Mouse (Mus musculus): Measurements from ENCODE around the gene Gm29609. TPM values are rescaled to one million over a fixed set of nuclear protein-coding genes. Genes with fewer than 3 reads are reported as not detected.

Gm29609 gene
- polyA plus RNA-seq, 1 experiment from 2014 or later = 2.1 TPM

DNA sequence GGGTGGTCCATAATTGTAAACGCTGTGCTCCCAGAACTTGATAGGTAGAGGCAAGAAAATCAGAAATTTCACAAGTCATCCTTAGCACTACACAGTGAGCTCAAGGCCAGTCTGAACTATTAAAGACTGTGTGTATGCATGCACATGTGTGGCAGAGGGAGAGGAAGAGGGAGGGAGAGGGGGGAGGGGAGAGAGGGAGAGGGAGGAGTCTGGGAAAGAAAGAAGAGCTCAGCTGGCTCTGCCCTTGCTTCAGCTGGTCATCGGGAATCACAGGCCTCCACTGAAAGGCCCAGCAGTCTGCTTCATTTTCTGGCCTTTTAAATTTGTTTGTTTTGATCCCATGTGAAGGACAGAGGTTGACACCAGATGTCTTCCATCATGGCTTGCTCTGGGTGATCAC is 56.2 kb downstream of the Gm29609 start:
- ATAC-seq = no peak
- 49% methylated on average over 2 of the region's 2 CpGs for WGBS

DNA sequence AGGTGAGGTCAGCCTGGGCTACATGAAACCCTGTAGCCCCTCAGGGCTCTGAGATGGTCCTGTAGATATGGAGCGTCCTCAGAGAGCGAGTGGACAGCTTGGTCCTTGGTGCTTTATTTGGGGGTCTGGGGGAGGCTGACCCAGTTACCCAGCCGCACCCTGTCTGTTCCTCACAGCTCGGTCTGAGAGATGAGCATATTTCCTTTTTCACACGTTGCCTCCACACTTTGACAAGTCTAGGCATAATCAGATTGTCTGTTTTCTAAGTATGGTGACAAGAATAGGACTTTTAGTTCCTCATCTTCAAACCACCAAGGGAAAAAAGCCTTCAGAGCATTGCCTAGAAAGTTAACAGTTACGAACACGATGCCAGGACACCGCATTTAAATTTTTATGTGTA is 58.6 kb downstream of the Gm29609 start:
- H3K27ac ChIP-seq = no peak overlapping the region
- no peaks in the 10 kb centered on the region for H3K4me1 ChIP-seq (replicated peaks)
- H3K27me3 ChIP-seq (replicated peaks) = peaks cover 9% of the 10 kb centered on the region
- H3K36me3 ChIP-seq = no peaks in the 10 kb centered on the region
- no peak overlapping the region for H3K4me3 ChIP-seq (replicated peaks)
- no peak overlapping the region for H3K4me2 ChIP-seq (replicated peaks)
- H3K9me3 ChIP-seq = no peaks in the 10 kb centered on the region
- no peak for ATAC-seq
- H3K9ac ChIP-seq = no peak overlapping the region
- WGBS = 80% methylated on average over 8 of the region's 8 CpGs

More for the DNA sequence above, 56.2 kb downstream of the Gm29609 start:
- no peak overlapping the region for H3K4me2 ChIP-seq (replicated peaks)
- no peak overlapping the region for H3K27ac ChIP-seq
- H3K4me3 ChIP-seq (replicated peaks) = no peak overlapping the region
- H3K36me3 ChIP-seq = no peaks in the 10 kb centered on the region
- H3K27me3 ChIP-seq (replicated peaks) = no peaks in the 10 kb centered on the region
- no peaks in the 10 kb centered on the region for H3K9me3 ChIP-seq
- no peak overlapping the region for H3K9ac ChIP-seq
- H3K4me1 ChIP-seq (replicated peaks) = no peaks in the 10 kb centered on the region

- Histone ChIP-seq H3K9ac (no peak overlapping the region), H3K27ac (no peak overlapping the region), H3K27me3 (replicated peaks) (peaks cover 9% of the 10 kb centered on the region), H3K9me3 (no peaks in the 10 kb centered on the region), H3K36me3 (no peaks in the 10 kb centered on the region), H3K4me3 (replicated peaks) (no peak overlapping the region), H3K4me2 (replicated peaks) (no peak overlapping the region), H3K4me1 (replicated peaks) (no peaks in the 10 kb centered on the region)
- ATAC-seq = no peak
- WGBS = 21% methylated on average over 10 of the region's 10 CpGs
These were observed 62.8 kb downstream of the Gm29609 start for GRCm38 (mm10) chr5:31116912-31117311.

- WGBS = 29% methylated on average over 3 of the region's 3 CpGs
- H3K27me3 ChIP-seq (replicated peaks) = peaks cover 9% of the 10 kb centered on the region
- H3K36me3 ChIP-seq = no peaks in the 10 kb centered on the region
- no peak within 1 kb of the TSS for H3K4me2 ChIP-seq (replicated peaks)
- H3K9me3 ChIP-seq = no peaks in the 10 kb centered on the region
- ATAC-seq = no peak
- H3K4me1 ChIP-seq (replicated peaks) = no peaks in the 10 kb centered on the region
- no peak within 1 kb of the TSS for H3K27ac ChIP-seq
- no peak within 1 kb of the TSS for H3K4me3 ChIP-seq (replicated peaks)
- H3K9ac ChIP-seq = no peak within 1 kb of the TSS
These were observed 63.4 kb downstream of the Gm29609 start, which contains the start of gene Trim54 for GRCm38 (mm10) chr5:31116354-31116753. Gene Trim54, plus strand, starts transcription at chr5:31116712.

- Histone ChIP-seq H3K27ac (no peak overlapping the region), H3K4me1 (replicated peaks) (no peaks in the 10 kb centered on the region), H3K36me3 (no peaks in the 10 kb centered on the region), H3K9me3 (no peaks in the 10 kb centered on the region), H3K4me2 (replicated peaks) (no peak overlapping the region), H3K27me3 (replicated peaks) (no peaks in the 10 kb centered on the region), H3K4me3 (replicated peaks) (no peak overlapping the region), H3K9ac (no peak overlapping the region)
- ATAC-seq = no peak
- WGBS = 36% methylated on average over 7 of the region's 7 CpGs
These were observed 68.9 kb downstream of the Gm29609 start for GRCm38 (mm10) chr5:31110781-31111180.

DNA sequence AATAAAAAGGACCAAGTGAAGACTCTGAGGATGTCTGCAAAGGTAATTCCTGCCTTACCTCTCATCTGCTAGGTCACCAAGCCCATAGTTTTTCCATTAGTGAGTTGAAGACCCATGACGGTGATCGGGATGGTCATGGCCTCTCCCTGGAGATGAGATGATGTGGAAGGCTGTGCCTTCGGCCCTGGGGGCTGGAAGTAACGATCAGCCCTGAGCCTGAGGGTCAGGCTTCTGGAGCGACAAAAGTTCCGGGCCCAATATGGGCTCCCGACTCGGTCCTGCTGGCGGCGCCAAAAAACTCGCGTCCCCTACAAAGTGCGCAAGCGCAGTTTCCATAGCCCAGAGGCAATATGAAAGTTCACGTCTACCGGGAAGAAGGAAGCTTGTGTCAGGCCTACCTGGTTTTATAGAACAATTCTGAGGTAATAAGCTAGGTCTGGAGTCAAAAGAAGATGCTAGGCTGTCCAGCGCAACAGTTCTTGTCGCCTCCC is 71.7 kb downstream of the Gm29609 start, which contains the start of gene Slc30a3:
Gene Slc30a3, minus strand, starts transcription at position 238 of the 491 bp plus-strand sequence.
- H3K27ac ChIP-seq = no peak within 1 kb of the TSS
- H3K9ac ChIP-seq = no peak within 1 kb of the TSS
- H3K4me3 ChIP-seq (replicated peaks) = no peak within 1 kb of the TSS
- H3K9me3 ChIP-seq = no peaks in the 10 kb centered on the region
- no peaks in the 10 kb centered on the region for H3K27me3 ChIP-seq (replicated peaks)
- ATAC-seq = no peak
- H3K4me2 ChIP-seq (replicated peaks) = no peak within 1 kb of the TSS
- H3K4me1 ChIP-seq (replicated peaks) = no peaks in the 10 kb centered on the region
- 91% methylated on average over 18 of the region's 18 CpGs for WGBS
- H3K36me3 ChIP-seq = no peaks in the 10 kb centered on the region

- no peak for ATAC-seq
- H3K4me2 ChIP-seq (replicated peaks) = no peak within 1 kb of the TSS
- no peak within 1 kb of the TSS for H3K4me3 ChIP-seq (replicated peaks)
- H3K9me3 ChIP-seq = no peaks in the 10 kb centered on the region
- WGBS = 81% methylated on average over 9 of the region's 9 CpGs
- H3K9ac ChIP-seq = no peak within 1 kb of the TSS
- no peaks in the 10 kb centered on the region for H3K36me3 ChIP-seq
- no peak within 1 kb of the TSS for H3K27ac ChIP-seq
- no peaks in the 10 kb centered on the region for H3K27me3 ChIP-seq (replicated peaks)
- H3K4me1 ChIP-seq (replicated peaks) = no peaks in the 10 kb centered on the region
These were observed 73.8 kb downstream of the Gm29609 start, which contains the start of gene Dnajc5g for GRCm38 (mm10) chr5:31105814-31106335. Gene Dnajc5g, plus strand, starts transcription at chr5:31106285.

DNA sequence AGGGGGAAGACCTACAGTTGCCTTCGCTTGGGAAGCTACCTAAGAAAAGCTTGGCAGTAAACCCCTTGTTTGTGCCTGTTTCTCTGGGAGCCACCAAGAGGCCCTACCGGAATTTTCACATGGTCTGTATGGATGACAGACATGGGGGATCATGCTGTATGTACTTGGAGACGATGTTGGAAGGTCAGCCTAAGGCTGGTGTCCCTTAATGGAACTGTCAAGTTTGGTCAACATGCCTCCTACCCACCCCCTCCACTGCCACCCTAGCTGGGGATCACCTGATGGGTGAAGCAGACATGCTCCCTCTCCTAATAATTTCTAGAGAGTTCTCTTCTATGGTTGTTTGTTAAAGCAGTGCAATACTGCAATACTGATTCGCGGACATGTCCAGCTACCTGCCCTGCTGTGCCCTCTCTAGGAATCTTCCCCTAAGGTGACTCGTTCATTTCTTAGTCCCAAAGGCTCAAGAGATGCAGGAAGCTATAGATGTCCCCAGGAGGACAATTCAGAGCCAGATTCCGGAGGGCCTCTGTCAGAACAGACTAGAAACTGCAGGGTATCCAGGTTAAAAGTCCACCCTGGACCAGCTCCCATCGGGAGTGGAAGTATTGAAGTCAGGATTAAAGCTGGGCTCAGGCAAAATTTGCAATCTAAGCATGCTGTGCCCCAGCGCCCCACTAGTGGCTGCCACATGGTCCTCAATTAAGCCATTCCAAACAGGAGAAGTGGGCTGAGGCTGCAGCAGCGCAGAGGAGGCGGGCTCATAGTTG is 83.8 kb downstream of the Gm29609 start:
- H3K27me3 ChIP-seq (replicated peaks) = peaks cover 74% of the 10 kb centered on the region
- H3K4me2 ChIP-seq (replicated peaks) = peak overlapping the region; percentile 89
- H3K27ac ChIP-seq = no peak overlapping the region
- H3K4me3 ChIP-seq (replicated peaks) = peak overlapping the region; percentile 29
- H3K36me3 ChIP-seq = no peaks in the 10 kb centered on the region
- ATAC-seq = no peak
- H3K9ac ChIP-seq = no peak overlapping the region
- H3K9me3 ChIP-seq = no peaks in the 10 kb centered on the region
- peaks cover 31% of the 10 kb centered on the region for H3K4me1 ChIP-seq (replicated peaks)
- WGBS = 26% methylated on average over 11 of the region's 11 CpGs

- no peak overlapping the region for H3K27ac ChIP-seq
- H3K4me1 ChIP-seq (replicated peaks) = peaks cover 31% of the 10 kb centered on the region
- WGBS = under 1% methylated on average over 59 of the region's 59 CpGs
- peak overlapping the region; percentile 29 for H3K4me3 ChIP-seq (replicated peaks)
- H3K4me2 ChIP-seq (replicated peaks) = peak overlapping the region; percentile 89
- H3K9me3 ChIP-seq = no peaks in the 10 kb centered on the region
- peaks cover 83% of the 10 kb centered on the region for H3K27me3 ChIP-seq (replicated peaks)
- H3K36me3 ChIP-seq = no peaks in the 10 kb centered on the region
- 0 out of 2 replicates have a peak overlapping the region, but pooled peaks have one; percentile 32 for H3K9ac ChIP-seq
- ATAC-seq = 0 out of 2 replicates have a peak, but pooled peaks have one; percentile 24
These were observed 84.7 kb downstream of the Gm29609 start for GRCm38 (mm10) chr5:31094799-31095691.

Other genes starting within 250 kb of the Gm29609 start
- gene Cgref1, start 234.3 kb downstream of the Gm29609 start, polyA plus RNA-seq (2015; fragmentation: Nextera tagmentation; extraction: Ambion mirVana) = 36.1 and 42.8 TPM in 2 replicates
- gene Preb, start 219.6 kb downstream of the Gm29609 start, polyA plus RNA-seq (2015; fragmentation: Nextera tagmentation; extraction: Ambion mirVana) = 166 and 192 TPM in 2 replicates
- gene Tcf23, start 211.2 kb downstream of the Gm29609 start, polyA plus RNA-seq (2015; fragmentation: Nextera tagmentation; extraction: Ambion mirVana) = 2.2 and 2.3 TPM in 2 replicates
- gene Atraid, start 131.6 kb downstream of the Gm29609 start, polyA plus RNA-seq (2015; fragmentation: Nextera tagmentation; extraction: Ambion mirVana) = 164 and 171 TPM in 2 replicates
- 12.8 and 15.1 TPM in 2 replicates for gene Slc5a6, start 131.0 kb downstream of the Gm29609 start, polyA plus RNA-seq (2015; fragmentation: Nextera tagmentation; extraction: Ambion mirVana)
- gene Cad, start 125.1 kb downstream of the Gm29609 start, polyA plus RNA-seq (2015; fragmentation: Nextera tagmentation; extraction: Ambion mirVana) = 24.2 and 25.2 TPM in 2 replicates
- gene Dnajc5g, start 73.6 kb downstream of the Gm29609 start, polyA plus RNA-seq (2015; fragmentation: Nextera tagmentation; extraction: Ambion mirVana) = not detected in 2 replicates
- 0.26 and 0.34 TPM in 2 replicates for gene Slc30a3, start 71.7 kb downstream of the Gm29609 start, polyA plus RNA-seq (2015; fragmentation: Nextera tagmentation; extraction: Ambion mirVana)
- not detected in 2 replicates for gene Trim54, start 63.2 kb downstream of the Gm29609 start, polyA plus RNA-seq (2015; fragmentation: Nextera tagmentation; extraction: Ambion mirVana)
- gene Ucn, start 41.1 kb downstream of the Gm29609 start, polyA plus RNA-seq (2015; fragmentation: Nextera tagmentation; extraction: Ambion mirVana) = not detected in 2 replicates
- 57.1 and 67.9 TPM in 2 replicates for gene Mpv17, start 25.7 kb downstream of the Gm29609 start, polyA plus RNA-seq (2015; fragmentation: Nextera tagmentation; extraction: Ambion mirVana)
- gene Gtf3c2, start 233 bp upstream of the Gm29609 start, polyA plus RNA-seq (2015; fragmentation: Nextera tagmentation; extraction: Ambion mirVana) = 56.6 and 63.4 TPM in 2 replicates
- gene Snx17, start 13.3 kb upstream of the Gm29609 start, polyA plus RNA-seq (2015; fragmentation: Nextera tagmentation; extraction: Ambion mirVana) = 131 and 136 TPM in 2 replicates
- 58.0 and 67.3 TPM in 2 replicates for gene Eif2b4, start 13.5 kb upstream of the Gm29609 start, polyA plus RNA-seq (2015; fragmentation: Nextera tagmentation; extraction: Ambion mirVana)
- 8.1 and 8.8 TPM in 2 replicates for gene Zfp513, start 22.4 kb upstream of the Gm29609 start, polyA plus RNA-seq (2015; fragmentation: Nextera tagmentation; extraction: Ambion mirVana)
- gene Ppm1g, start 40.8 kb upstream of the Gm29609 start, polyA plus RNA-seq (2015; fragmentation: Nextera tagmentation; extraction: Ambion mirVana) = 124 and 132 TPM in 2 replicates
- gene Nrbp1, start 61.0 kb upstream of the Gm29609 start, polyA plus RNA-seq (2015; fragmentation: Nextera tagmentation; extraction: Ambion mirVana) = 133 and 136 TPM in 2 replicates
- gene Gm9970, start 61.3 kb upstream of the Gm29609 start, polyA plus RNA-seq (2015; fragmentation: Nextera tagmentation; extraction: Ambion mirVana) = 0.33 TPM in 1 of 2 replicates, not detected in the other
- 66.8 and 70.0 TPM in 2 replicates for gene Krtcap3, start 71.8 kb upstream of the Gm29609 start, polyA plus RNA-seq (2015; fragmentation: Nextera tagmentation; extraction: Ambion mirVana)
- 20.1 and 21.4 TPM in 2 replicates for gene Ift172, start 111.2 kb upstream of the Gm29609 start, polyA plus RNA-seq (2015; fragmentation: Nextera tagmentation; extraction: Ambion mirVana)
- gene Fndc4, start 116.2 kb upstream of the Gm29609 start, polyA plus RNA-seq (2015; fragmentation: Nextera tagmentation; extraction: Ambion mirVana) = 27.9 and 29.6 TPM in 2 replicates
- 0.52 and 0.54 TPM in 2 replicates for gene Gckr, start 117.5 kb upstream of the Gm29609 start, polyA plus RNA-seq (2015; fragmentation: Nextera tagmentation; extraction: Ambion mirVana)

All from intestine, embryonic 15.5 days (tissue).